Mouse (Mus musculus): ENCODE measurements around the gene Rnf227. TPM values are rescaled to one million over a fixed set of nuclear protein-coding genes. Genes with fewer than 3 reads are reported as not detected.

The Rnf227 gene
- polyA plus RNA-seq (2012; rRNA removed) = 1.5 and 2.1 TPM in 2 replicates

DNA sequence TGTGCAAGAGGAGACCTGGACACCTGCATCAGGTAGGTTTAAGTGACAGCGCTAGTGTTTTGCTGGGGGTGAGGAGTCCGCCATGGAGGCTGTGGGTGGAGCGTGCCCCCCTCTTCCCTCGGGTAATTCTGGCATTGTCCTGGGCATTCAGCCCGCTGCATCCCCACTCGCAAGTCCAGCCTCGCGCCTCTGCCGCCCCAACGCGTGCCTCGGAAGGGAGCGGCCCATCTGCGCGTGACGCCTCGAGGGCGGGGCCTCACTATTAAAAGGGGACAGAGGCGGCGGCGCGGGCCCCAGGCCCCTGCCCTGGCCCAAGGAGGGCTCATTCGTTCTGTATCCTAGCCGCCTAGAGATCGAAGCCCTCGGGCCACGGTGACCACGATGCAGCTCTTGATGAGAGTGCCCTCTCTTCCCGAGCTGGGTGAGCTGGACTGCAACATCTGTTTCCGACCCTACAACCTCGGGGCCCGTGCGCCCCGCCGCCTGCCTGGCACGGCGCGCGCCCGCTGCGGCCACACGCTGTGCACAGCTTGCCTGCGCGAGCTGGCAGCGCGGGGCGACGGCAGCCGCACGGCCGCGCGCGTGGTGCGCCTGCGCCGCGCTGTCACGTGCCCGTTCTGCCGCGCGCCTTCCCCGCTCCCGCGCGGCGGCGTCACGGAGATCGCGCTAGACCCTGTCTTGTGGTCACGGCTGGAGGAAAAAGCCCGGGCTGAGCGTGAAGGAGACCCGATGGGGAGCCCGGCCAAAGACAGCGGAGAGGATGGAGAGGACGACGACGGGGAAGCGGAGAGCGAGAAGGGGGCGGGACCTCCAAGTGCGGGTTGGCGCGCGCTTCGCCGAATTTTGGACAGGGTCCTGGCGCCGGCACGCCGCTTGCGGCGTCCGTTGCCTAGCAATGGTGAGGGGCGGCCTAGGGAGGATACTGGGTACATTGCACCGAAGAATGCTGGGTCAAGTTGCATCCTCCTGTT, at the start of gene Rnf227:
Rnf227 (plus strand) TSS at position 301 of the 971 bp plus-strand sequence.
- Histone ChIP-seq H3K4me1 (ENCODE audit: control insufficient read depth, insufficient read depth, low read length) (peaks cover 2% of the 10 kb centered on the region; the same call in 1 of the 2 replicates), H3K27me3 (replicated peaks; ENCODE audit: control insufficient read depth, insufficient read depth, low read length) (no peaks in the 10 kb centered on the region), H3K4me3 (ENCODE audit: insufficient read depth, low read depth, low read length) (peak within 1 kb of the TSS; percentile 51), H3K27ac (ENCODE audit: insufficient read depth, low read depth, low read length) (no peak within 1 kb of the TSS), H3K36me3 (ENCODE audit: control insufficient read depth, insufficient read depth, low read length) (no peaks in the 10 kb centered on the region)
- 3% methylated on average over 99 of the region's 99 CpGs for WGBS
- TF ChIP-seq CTCF (conservative IDR thresholded peaks at IDR 0.05; ENCODE audit: insufficient read depth, insufficient read length, low read depth, low read length) (no peak), POLR2A (IDR thresholded peaks at IDR 0.05; ENCODE audit: low read depth, low read length) (no peak)
- DNase-seq = peak; percentile 65

DNA sequence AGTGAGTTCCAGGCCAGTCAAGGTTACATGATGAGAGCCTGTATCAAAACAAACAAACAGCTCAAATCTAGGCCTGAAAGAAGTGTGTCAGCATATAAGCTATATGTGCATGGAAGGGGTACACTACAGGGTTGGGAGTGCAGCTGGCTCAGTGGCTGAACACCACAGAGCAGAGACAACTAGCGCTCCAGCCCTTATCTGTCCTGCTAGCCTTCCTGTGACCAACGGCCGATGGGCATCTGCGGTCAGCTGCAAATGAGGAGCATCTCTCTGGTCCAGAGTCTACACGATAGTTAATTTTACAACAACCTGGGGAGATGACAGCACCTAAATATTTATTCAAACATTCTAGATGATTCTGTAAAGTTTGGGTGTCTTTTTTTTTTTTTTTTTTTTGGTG, 49.1 kb upstream of the Rnf227 start:
- no peak for DNase-seq
- Histone ChIP-seq H3K4me3 (ENCODE audit: insufficient read depth, low read depth, low read length) (no peak overlapping the region), H3K36me3 (ENCODE audit: control insufficient read depth, insufficient read depth, low read length) (no peaks in the 10 kb centered on the region), H3K4me1 (ENCODE audit: control insufficient read depth, insufficient read depth, low read length) (no peaks in the 10 kb centered on the region), H3K27me3 (replicated peaks; ENCODE audit: control insufficient read depth, insufficient read depth, low read length) (no peaks in the 10 kb centered on the region), H3K27ac (ENCODE audit: insufficient read depth, low read depth, low read length) (no peak overlapping the region)
- 97% methylated on average over 5 of the region's 5 CpGs for WGBS
- TF ChIP-seq CTCF (conservative IDR thresholded peaks at IDR 0.05; ENCODE audit: insufficient read depth, insufficient read length, low read depth, low read length) (no peak), POLR2A (IDR thresholded peaks at IDR 0.05; ENCODE audit: low read depth, low read length) (no peak)

- Histone ChIP-seq H3K27ac (ENCODE audit: insufficient read depth, low read depth, low read length) (no peak overlapping the region), H3K4me3 (ENCODE audit: insufficient read depth, low read depth, low read length) (no peak overlapping the region), H3K27me3 (replicated peaks; ENCODE audit: control insufficient read depth, insufficient read depth, low read length) (no peaks in the 10 kb centered on the region), H3K4me1 (ENCODE audit: control insufficient read depth, insufficient read depth, low read length) (no peaks in the 10 kb centered on the region), H3K36me3 (ENCODE audit: control insufficient read depth, insufficient read depth, low read length) (no peaks in the 10 kb centered on the region)
- no peak for DNase-seq
- WGBS = 84% methylated on average over 3 of the region's 3 CpGs
- TF ChIP-seq POLR2A (IDR thresholded peaks at IDR 0.05; ENCODE audit: low read depth, low read length) (no peak), CTCF (conservative IDR thresholded peaks at IDR 0.05; ENCODE audit: insufficient read depth, insufficient read length, low read depth, low read length) (no peak)
These were observed 45.0 kb upstream of the Rnf227 start for GRCm38 (mm10) chr11:69295286-69295685.

DNA sequence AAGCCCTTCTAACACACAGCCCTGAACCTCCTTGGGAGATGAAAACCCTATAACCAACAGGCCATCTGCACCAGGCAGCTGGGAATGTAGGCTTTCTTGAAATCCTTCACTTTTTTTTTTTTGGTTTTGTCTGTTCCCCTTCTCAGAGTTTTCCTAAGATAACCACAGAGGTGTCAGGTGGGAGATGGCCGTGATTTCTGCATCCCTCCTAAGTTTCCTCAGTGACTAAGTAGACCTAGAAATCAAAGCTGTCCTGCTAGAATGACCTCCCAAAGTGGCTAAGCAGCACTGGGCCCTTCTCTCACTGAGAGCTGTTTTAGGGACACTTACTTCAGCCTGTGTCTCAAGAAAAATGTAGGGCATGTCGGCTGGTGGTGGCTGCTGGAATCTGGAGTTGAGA, 42.5 kb upstream of the Rnf227 start:
- Histone ChIP-seq H3K4me3 (ENCODE audit: insufficient read depth, low read depth, low read length) (no peak overlapping the region), H3K27ac (ENCODE audit: insufficient read depth, low read depth, low read length) (no peak overlapping the region), H3K4me1 (ENCODE audit: control insufficient read depth, insufficient read depth, low read length) (no peaks in the 10 kb centered on the region), H3K27me3 (replicated peaks; ENCODE audit: control insufficient read depth, insufficient read depth, low read length) (no peaks in the 10 kb centered on the region), H3K36me3 (ENCODE audit: control insufficient read depth, insufficient read depth, low read length) (no peaks in the 10 kb centered on the region)
- 90% methylated on average over 2 of the region's 2 CpGs for WGBS
- TF ChIP-seq CTCF (conservative IDR thresholded peaks at IDR 0.05; ENCODE audit: insufficient read depth, insufficient read length, low read depth, low read length) (no peak), POLR2A (IDR thresholded peaks at IDR 0.05; ENCODE audit: low read depth, low read length) (no peak)
- no peak for DNase-seq

DNA sequence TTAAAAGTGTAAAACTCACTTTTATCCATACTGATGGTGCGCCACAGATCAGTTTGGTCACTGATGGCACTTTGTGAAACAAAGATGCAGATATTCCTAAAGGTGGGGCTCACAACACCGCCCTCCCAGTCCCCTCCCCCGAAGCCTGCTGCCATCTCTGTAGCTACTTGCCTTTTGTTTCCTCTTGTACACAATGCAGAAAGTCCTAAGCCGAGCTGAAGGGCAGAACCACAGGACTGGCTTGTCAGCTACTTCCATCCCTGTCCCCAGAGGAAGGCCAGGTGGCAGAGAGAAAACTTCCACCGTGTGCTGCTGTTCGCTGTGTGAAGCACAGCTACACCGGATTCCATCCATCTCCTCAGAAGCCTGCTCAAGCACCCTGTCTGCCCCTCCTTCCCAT, 42.0 kb upstream of the Rnf227 start:
- no peak for TF ChIP-seq CTCF (conservative IDR thresholded peaks at IDR 0.05; ENCODE audit: insufficient read depth, insufficient read length, low read depth, low read length)
- no peak for TF ChIP-seq POLR2A (IDR thresholded peaks at IDR 0.05; ENCODE audit: low read depth, low read length)
- Histone ChIP-seq H3K27me3 (replicated peaks; ENCODE audit: control insufficient read depth, insufficient read depth, low read length) (no peaks in the 10 kb centered on the region), H3K27ac (ENCODE audit: insufficient read depth, low read depth, low read length) (no peak overlapping the region), H3K4me1 (ENCODE audit: control insufficient read depth, insufficient read depth, low read length) (no peaks in the 10 kb centered on the region), H3K36me3 (ENCODE audit: control insufficient read depth, insufficient read depth, low read length) (no peaks in the 10 kb centered on the region), H3K4me3 (ENCODE audit: insufficient read depth, low read depth, low read length) (no peak overlapping the region)
- WGBS = 86% methylated on average over 7 of the region's 7 CpGs
- DNase-seq = no peak

- no peak for DNase-seq
- Histone ChIP-seq H3K27ac (ENCODE audit: insufficient read depth, low read depth, low read length) (no peak overlapping the region), H3K36me3 (ENCODE audit: control insufficient read depth, insufficient read depth, low read length) (no peaks in the 10 kb centered on the region), H3K4me3 (ENCODE audit: insufficient read depth, low read depth, low read length) (no peak overlapping the region), H3K4me1 (ENCODE audit: control insufficient read depth, insufficient read depth, low read length) (no peaks in the 10 kb centered on the region), H3K27me3 (replicated peaks; ENCODE audit: control insufficient read depth, insufficient read depth, low read length) (no peaks in the 10 kb centered on the region)
- 75% methylated on average over 7 of the region's 7 CpGs for WGBS
- TF ChIP-seq CTCF (conservative IDR thresholded peaks at IDR 0.05; ENCODE audit: insufficient read depth, insufficient read length, low read depth, low read length) (no peak), POLR2A (IDR thresholded peaks at IDR 0.05; ENCODE audit: low read depth, low read length) (no peak)
These were observed 37.4 kb upstream of the Rnf227 start for GRCm38 (mm10) chr11:69302817-69303216.

DNA sequence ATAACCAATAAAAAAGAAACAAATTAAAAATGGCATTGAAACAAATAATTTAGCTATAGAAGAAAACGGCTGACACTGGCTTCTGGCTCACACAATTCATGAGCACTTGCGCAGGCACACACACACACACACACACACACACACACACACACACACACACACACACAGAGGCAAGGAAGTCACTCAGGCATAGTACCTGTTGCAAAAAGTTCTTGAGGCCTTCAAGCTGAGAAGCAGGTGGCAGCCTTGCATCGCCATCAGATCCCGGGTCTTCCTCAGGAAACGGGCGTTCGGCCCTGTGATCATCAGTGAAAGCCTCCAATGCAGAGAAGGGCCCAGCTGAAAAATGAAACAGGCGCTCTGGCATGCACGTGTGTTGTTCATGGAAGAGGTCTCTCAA, 35.0 kb upstream of the Rnf227 start:
- Histone ChIP-seq H3K27ac (ENCODE audit: insufficient read depth, low read depth, low read length) (no peak overlapping the region), H3K4me1 (ENCODE audit: control insufficient read depth, insufficient read depth, low read length) (no peaks in the 10 kb centered on the region), H3K27me3 (replicated peaks; ENCODE audit: control insufficient read depth, insufficient read depth, low read length) (no peaks in the 10 kb centered on the region), H3K4me3 (ENCODE audit: insufficient read depth, low read depth, low read length) (no peak overlapping the region), H3K36me3 (ENCODE audit: control insufficient read depth, insufficient read depth, low read length) (no peaks in the 10 kb centered on the region)
- no peak for DNase-seq
- WGBS = 73% methylated on average over 9 of the region's 9 CpGs
- no peak for TF ChIP-seq POLR2A (IDR thresholded peaks at IDR 0.05; ENCODE audit: low read depth, low read length)
- TF ChIP-seq CTCF (conservative IDR thresholded peaks at IDR 0.05; ENCODE audit: insufficient read depth, insufficient read length, low read depth, low read length) = no peak
